Mouse (Mus musculus): Measurements from ENCODE around the gene Rcbtb2. TPM values are rescaled to one million over a fixed set of nuclear protein-coding genes. Genes with fewer than 3 reads are reported as not detected.

Rcbtb2 gene
- polyA plus RNA-seq, 1 experiment, result 14.4 TPM

DNA sequence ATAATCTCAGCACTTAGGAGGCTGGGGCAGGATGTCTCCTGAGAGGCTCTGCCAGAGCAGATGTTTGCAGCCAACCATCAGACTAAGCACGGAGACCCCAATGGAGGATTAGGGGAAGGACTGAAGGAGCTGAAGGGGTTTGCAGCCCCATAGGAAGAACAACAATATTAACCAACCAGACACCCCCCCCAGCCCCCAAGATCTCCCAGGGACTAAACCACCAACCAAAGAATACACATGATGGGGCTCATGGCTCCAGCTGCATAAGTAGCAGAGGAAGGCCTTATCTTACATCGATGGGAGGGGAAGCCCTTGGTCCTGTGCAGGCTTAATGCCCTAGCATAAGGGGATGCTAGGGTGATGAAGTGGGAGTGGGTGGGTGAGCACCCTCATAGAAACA lies 6.5 kb upstream of the Rcbtb2 start:
- Histone ChIP-seq H3K36me3 (ENCODE audit: control insufficient read depth, insufficient read depth, low read length) (no peaks in the 10 kb centered on the region), H3K27me3 (ENCODE audit: control insufficient read depth, insufficient read depth, low read length) (no peaks in the 10 kb centered on the region), H3K27ac (ENCODE audit: insufficient read depth, low read length) (peak overlapping the region; percentile 59), H3K4me3 (ENCODE audit: extremely low read depth, insufficient read depth, insufficient read length) (no peak overlapping the region), H3K4me1 (ENCODE audit: control insufficient read depth, insufficient read depth, insufficient read length) (peaks cover 29% of the 10 kb centered on the region; the same call in 1 of the 2 replicates)
- TF ChIP-seq POLR2A (IDR thresholded peaks at IDR 0.05; ENCODE audit: low read depth, low read length) (no peak), CTCF (IDR thresholded peaks at IDR 0.05; ENCODE audit: extremely low read depth, insufficient read depth, insufficient read length, insufficient replicate concordance) (no peak)
- 7% methylated on average over 2 of the region's 2 CpGs for WGBS
- DNase-seq (ENCODE audit: low read depth in 1 of 2, low spot score in 2 of 2), result no peak

DNA sequence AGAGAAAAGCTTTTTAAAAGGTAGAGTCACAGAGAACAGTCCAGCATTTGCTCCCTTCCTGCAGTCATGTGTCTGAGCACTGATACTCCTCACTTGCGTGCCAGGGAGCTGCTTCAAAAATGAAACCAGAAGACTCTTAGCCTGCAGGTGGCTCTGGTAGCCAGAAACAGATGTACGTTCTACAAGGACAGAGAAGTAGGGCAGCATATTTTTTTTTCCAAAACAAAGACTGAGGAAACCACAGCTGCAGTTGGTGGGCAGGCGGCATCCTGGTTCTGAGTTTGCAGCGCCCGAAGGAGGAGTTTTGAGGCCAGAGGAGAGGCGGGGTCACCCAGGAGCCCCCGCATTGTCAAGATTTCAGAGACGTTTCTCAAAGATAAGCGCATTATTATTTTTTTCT lies 5.9 kb upstream of the Rcbtb2 start:
- TF ChIP-seq POLR2A (IDR thresholded peaks at IDR 0.05; ENCODE audit: low read depth, low read length), result 0 out of 2 replicates have a peak, but pooled peaks have one; percentile 8
- no peak for TF ChIP-seq CTCF (IDR thresholded peaks at IDR 0.05; ENCODE audit: extremely low read depth, insufficient read depth, insufficient read length, insufficient replicate concordance)
- peaks cover 29% of the 10 kb centered on the region; the same call in 1 of the 2 replicates for H3K4me1 ChIP-seq (ENCODE audit: control insufficient read depth, insufficient read depth, insufficient read length)
- H3K27me3 ChIP-seq (ENCODE audit: control insufficient read depth, insufficient read depth, low read length), result no peaks in the 10 kb centered on the region
- no peaks in the 10 kb centered on the region for H3K36me3 ChIP-seq (ENCODE audit: control insufficient read depth, insufficient read depth, low read length)
- WGBS, result 0% methylated on average over 9 of the region's 9 CpGs
- peak overlapping the region; percentile 84 for H3K27ac ChIP-seq (ENCODE audit: insufficient read depth, low read length)
- DNase-seq (ENCODE audit: low read depth in 1 of 2, low spot score in 2 of 2), result peak; percentile 75 to 79
- peak overlapping the region; percentile 31; the same call in 1 of the 2 replicates for H3K4me3 ChIP-seq (ENCODE audit: extremely low read depth, insufficient read depth, insufficient read length)

DNA sequence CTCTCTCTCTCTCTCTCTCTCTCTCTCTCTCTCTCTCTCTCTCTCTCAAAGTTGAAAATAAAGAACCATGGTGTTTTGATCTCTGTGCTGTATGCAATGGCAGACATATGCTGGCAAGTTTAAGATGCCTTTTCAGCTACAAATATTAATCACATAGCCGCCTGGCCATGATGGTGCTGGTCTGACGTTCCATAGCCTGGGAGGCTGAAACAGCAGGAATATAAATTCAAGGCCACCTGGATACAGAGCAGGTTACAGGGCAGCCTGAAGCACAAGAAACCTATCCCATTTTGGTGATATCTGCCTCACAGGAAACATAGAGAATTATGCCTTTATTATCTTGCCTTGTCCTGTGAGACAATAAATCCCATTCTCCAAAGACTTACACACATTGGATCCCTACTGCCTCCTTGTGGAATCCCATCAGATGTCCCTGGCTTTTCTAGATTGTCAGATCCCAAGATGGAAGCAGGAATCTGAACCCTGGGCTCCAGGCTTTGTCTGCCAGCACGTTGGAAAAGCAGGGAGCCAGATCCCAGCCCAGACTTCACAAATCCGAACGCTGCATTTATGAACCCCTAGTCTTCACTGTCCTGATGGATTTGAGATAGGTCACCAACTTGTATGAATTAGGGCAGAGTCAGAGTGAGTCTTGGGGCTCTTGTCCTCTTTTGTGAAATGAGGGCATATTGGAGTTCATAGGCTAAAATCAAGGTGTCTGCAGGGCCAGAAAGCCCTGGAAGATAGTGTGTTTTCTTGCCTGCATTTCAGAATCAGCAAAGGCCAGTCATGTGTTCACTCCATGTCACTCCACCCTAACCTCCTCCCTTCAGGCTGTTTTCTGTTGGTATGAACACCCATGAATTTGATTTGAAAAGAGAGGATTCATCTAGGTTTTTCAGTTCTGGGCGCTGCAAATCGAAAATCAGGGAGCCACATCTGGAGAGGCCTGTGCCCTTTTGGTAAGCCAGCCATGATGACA lies 5.1 kb upstream of the Rcbtb2 start:
- H3K27ac ChIP-seq (ENCODE audit: insufficient read depth, low read length), result peak overlapping the region; percentile 90
- H3K4me3 ChIP-seq (ENCODE audit: extremely low read depth, insufficient read depth, insufficient read length), result no peak overlapping the region
- DNase-seq (ENCODE audit: low read depth in 1 of 2, low spot score in 2 of 2), result no peak
- H3K36me3 ChIP-seq (ENCODE audit: control insufficient read depth, insufficient read depth, low read length), result no peaks in the 10 kb centered on the region
- peaks cover 29% of the 10 kb centered on the region; the same call in 1 of the 2 replicates for H3K4me1 ChIP-seq (ENCODE audit: control insufficient read depth, insufficient read depth, insufficient read length)
- TF ChIP-seq CTCF (IDR thresholded peaks at IDR 0.05; ENCODE audit: extremely low read depth, insufficient read depth, insufficient read length, insufficient replicate concordance) (no peak), POLR2A (IDR thresholded peaks at IDR 0.05; ENCODE audit: low read depth, low read length) (no peak)
- 66% methylated on average over 7 of the region's 7 CpGs for WGBS
- no peaks in the 10 kb centered on the region for H3K27me3 ChIP-seq (ENCODE audit: control insufficient read depth, insufficient read depth, low read length)

DNA sequence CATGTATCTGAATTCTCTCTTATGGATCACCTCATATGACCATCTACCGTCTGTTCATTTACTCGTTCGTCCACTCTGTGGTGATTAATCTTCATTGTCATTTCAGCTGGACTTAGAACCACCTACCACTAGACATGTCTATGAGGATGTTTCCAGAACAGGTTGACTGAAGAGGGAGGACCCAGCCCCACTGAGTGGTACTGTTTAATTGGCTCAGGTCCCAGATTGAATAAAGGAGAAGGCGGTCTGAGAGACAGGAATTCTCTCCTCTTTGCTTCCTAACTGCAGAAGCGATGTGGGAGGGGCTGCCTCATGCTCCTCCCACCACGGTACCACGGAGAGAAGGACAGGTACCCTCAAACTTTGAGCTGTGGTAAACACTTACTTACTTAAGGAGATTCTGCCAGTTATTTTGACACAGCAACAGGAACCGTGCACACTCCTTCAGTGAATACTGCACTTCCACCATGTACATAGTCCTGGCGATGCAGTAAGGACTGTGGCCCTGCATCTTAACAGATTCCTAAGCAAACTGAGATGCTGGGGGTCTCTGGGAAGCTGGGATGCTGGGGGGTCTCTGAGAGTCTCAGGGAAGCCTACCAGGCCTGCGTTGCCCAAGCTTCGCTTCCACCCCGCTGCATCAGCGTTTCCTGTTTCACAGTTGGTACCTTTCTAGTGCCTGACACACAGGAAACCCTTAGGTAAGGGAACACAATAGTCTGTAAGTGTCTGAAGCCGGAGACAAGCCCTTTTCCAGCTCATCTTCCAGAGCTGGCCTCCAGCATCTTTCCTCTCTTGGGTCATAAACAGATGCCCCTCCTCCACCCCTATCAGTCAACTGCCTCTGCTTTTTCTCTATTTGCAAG lies 4.1 kb upstream of the Rcbtb2 start:
- H3K27ac ChIP-seq (ENCODE audit: insufficient read depth, low read length), result peak overlapping the region; percentile 90
- peak in 1 of 2 experiments; percentile 58 for DNase-seq (ENCODE audit: low read depth in 1 of 2, low spot score in 2 of 2)
- H3K36me3 ChIP-seq (ENCODE audit: control insufficient read depth, insufficient read depth, low read length), result no peaks in the 10 kb centered on the region
- no peaks in the 10 kb centered on the region for H3K27me3 ChIP-seq (ENCODE audit: control insufficient read depth, insufficient read depth, low read length)
- no peak overlapping the region for H3K4me3 ChIP-seq (ENCODE audit: extremely low read depth, insufficient read depth, insufficient read length)
- 47% methylated on average over 14 of the region's 14 CpGs for WGBS
- TF ChIP-seq POLR2A (IDR thresholded peaks at IDR 0.05; ENCODE audit: low read depth, low read length) (no peak), CTCF (IDR thresholded peaks at IDR 0.05; ENCODE audit: extremely low read depth, insufficient read depth, insufficient read length, insufficient replicate concordance) (no peak)
- peaks cover 33% of the 10 kb centered on the region; the same call in 1 of the 2 replicates for H3K4me1 ChIP-seq (ENCODE audit: control insufficient read depth, insufficient read depth, insufficient read length)

DNA sequence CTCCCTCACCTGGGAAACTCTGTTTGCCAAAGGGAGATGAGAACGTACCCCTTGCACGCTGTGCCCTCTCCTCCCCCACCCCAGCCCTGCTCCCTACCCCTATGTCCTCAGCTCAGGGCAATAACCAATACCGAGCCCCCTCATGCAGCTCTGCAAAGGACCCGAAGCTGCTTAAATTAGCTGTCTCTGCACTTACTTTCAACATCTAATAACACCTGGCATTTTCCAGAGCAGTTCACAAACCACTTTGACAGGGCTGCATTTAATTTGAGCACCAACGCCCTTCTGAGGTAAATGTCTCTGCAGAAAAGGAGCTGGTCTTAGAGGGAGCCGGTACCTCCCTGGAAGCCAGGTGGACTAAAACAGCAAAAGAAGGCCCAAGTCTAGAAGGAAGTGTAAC lies 3.4 kb upstream of the Rcbtb2 start:
- peak overlapping the region; percentile 90 for H3K27ac ChIP-seq (ENCODE audit: insufficient read depth, low read length)
- H3K36me3 ChIP-seq (ENCODE audit: control insufficient read depth, insufficient read depth, low read length), result no peaks in the 10 kb centered on the region
- no peaks in the 10 kb centered on the region for H3K27me3 ChIP-seq (ENCODE audit: control insufficient read depth, insufficient read depth, low read length)
- no peak for DNase-seq (ENCODE audit: low read depth in 1 of 2, low spot score in 2 of 2)
- H3K4me3 ChIP-seq (ENCODE audit: extremely low read depth, insufficient read depth, insufficient read length), result no peak overlapping the region
- 36% methylated on average over 6 of the region's 6 CpGs for WGBS
- H3K4me1 ChIP-seq (ENCODE audit: control insufficient read depth, insufficient read depth, insufficient read length), result peaks cover 38% of the 10 kb centered on the region; the same call in 1 of the 2 replicates
- no peak for TF ChIP-seq CTCF (IDR thresholded peaks at IDR 0.05; ENCODE audit: extremely low read depth, insufficient read depth, insufficient read length, insufficient replicate concordance)
- TF ChIP-seq POLR2A (IDR thresholded peaks at IDR 0.05; ENCODE audit: low read depth, low read length), result no peak

DNA sequence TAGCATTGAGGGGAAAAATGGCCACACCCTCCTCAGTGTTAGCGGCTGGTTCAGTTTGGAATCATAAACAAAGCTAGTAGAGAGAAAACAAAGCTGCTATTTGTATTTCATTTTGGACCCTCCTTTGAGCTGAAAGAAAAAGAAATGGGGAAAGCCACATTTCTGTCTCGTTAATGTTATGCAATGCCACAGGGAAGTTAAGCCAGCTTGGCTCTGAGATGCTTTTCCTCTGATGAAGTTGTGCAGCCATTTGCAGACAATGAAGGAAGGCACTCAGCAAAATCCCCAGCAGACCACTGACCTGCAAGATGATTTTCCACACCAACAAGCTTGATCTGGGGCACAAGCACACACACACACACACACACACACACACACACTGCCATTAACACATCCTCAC lies 2.9 kb upstream of the Rcbtb2 start:
- H3K27me3 ChIP-seq (ENCODE audit: control insufficient read depth, insufficient read depth, low read length), result no peaks in the 10 kb centered on the region
- no peak for TF ChIP-seq CTCF (IDR thresholded peaks at IDR 0.05; ENCODE audit: extremely low read depth, insufficient read depth, insufficient read length, insufficient replicate concordance)
- no peak for TF ChIP-seq POLR2A (IDR thresholded peaks at IDR 0.05; ENCODE audit: low read depth, low read length)
- H3K4me1 ChIP-seq (ENCODE audit: control insufficient read depth, insufficient read depth, insufficient read length), result peaks cover 39% of the 10 kb centered on the region; the same call in 1 of the 2 replicates
- 57% methylated on average over 2 of the region's 2 CpGs for WGBS
- H3K36me3 ChIP-seq (ENCODE audit: control insufficient read depth, insufficient read depth, low read length), result no peaks in the 10 kb centered on the region
- no peak for DNase-seq (ENCODE audit: low read depth in 1 of 2, low spot score in 2 of 2)
- H3K4me3 ChIP-seq (ENCODE audit: extremely low read depth, insufficient read depth, insufficient read length), result no peak overlapping the region
- H3K27ac ChIP-seq (ENCODE audit: insufficient read depth, low read length), result peak overlapping the region; percentile 90
